Mouse (Mus musculus) A20 (cell line): ENCODE results near the gene Disp3.

Experiments used
- DNase-seq: peaks from one replicate; pipeline ENCODE4 v3.0.0-alpha.2; 2011; ENCODE audit warnings: low read depth, low spot score

Disp3 gene

DNA sequence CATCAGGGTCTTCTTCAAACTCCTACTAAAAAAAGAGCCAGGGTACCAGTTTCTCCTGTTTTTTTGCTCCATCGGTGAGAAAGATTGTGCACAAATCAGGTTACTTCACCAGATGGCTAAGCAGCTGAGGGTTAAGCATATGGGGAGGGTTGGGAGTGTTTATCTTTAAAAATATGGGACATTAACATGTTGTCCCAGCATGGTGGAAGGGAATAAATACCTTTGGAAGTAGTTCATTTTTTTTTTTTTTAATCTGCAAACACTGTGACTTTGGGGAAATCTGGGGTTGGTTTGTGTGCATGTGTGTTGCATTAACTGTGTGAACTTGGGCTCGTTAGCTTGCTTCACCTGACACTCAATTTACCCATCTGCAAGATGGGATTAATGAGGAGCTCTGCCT lies 3.3 kb upstream of the Disp3 start:
- DNase-seq = no peak

DNA sequence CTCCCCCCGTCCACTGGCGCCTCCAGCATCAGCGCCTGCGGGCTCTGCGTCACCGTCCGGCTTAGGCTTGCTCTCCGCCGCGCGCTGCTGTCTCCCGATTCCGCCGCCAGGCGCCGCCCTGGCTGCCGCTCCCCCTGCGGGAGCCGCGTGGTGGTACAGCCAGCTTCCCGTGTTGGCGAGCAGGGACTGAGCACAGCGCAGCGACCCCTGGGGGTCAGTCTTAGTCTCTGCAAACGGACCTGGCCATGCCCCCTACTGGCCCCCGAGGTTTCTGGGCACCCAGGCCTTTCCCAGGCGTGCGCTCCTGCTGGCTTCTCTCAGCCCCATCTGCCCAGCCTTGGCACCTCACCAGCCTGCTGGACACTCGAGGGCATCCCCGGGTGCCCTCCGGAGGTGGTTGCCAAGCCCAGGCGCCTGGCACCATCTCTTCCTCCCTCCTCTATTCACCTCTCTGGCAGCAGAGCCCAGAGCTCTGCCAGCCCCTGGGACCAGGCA lies 337 bp upstream of the Disp3 start:
- no peak for DNase-seq

DNA sequence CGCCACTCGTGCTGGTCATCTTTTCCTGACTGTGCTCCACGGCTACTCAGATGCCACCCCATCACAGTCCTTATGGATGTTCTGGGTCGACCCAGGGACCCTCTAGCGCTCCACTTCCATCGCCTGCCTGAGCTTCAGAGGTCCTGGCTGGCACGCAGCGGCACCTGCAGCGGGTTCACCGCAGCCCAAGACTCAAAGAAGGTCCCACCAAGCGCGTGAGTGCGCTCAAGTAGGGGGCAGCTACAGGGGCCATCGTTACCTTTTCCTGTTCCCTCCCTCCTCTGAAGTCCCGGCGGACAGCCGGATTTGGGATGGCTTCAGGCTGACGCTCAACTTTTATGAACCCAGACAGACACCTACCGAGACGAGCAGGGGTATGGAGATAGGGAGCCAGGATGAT lies 724 bp downstream of the Disp3 start:
- no peak for DNase-seq

DNA sequence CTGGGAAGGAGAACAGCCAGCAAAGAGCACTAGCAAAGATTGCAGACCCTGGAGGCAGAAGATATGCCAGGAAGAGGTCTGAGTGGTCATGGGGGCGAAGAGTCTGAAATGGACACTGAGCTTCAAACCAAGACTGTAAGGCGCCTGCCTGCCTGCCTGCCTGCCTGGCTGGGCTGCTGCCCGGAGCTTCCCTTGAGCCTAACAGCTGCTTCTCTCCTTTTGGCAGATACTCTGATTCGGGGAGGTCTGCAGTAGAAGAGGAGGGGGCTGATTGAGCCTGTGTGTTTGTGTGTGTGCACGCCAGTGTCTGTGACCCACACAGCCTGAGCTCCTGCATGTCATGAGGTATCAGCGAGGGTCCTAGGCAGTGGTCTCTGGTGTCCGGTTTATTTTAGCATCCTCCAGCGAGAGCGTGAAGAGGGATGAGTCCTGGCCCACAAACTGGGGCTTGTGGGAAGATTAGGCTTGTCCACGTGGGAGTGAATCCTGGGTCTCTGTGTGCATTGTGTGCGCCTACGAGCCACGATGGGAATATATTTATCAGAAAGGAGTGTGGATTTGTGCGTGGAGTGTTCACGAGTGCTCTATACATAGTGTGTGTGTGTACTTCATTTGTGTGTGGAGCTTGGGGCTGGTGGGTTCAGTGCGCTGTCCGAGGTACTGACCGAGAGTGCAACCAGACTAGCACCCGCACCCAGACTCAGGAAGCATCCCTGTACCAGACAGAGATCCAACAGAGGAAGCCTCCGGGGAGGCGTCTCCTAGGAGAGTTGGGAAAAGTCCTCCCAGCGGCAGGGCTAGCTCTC lies 1.3 kb downstream of the Disp3 start:
- DNase-seq = no peak

DNA sequence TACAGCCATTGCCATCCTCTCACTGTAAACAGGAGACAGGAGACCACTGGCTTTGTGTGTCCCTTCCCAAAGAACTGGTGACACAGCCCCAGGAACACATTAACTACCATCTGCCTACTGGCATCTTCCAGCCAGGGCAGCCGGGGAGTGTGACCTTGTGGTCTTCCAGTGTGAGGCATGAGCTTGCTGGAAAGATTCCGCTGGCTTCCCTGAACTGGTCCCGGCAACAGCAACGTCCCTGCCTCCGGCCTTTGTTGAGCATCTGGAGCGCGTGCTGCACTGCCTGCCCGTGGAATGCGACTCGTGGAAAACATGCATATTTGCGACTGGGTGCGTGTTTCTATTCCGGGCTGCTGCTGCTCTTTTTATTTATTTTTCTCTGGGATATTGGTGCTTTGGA lies 3.5 kb downstream of the Disp3 start:
- no peak for DNase-seq

DNA sequence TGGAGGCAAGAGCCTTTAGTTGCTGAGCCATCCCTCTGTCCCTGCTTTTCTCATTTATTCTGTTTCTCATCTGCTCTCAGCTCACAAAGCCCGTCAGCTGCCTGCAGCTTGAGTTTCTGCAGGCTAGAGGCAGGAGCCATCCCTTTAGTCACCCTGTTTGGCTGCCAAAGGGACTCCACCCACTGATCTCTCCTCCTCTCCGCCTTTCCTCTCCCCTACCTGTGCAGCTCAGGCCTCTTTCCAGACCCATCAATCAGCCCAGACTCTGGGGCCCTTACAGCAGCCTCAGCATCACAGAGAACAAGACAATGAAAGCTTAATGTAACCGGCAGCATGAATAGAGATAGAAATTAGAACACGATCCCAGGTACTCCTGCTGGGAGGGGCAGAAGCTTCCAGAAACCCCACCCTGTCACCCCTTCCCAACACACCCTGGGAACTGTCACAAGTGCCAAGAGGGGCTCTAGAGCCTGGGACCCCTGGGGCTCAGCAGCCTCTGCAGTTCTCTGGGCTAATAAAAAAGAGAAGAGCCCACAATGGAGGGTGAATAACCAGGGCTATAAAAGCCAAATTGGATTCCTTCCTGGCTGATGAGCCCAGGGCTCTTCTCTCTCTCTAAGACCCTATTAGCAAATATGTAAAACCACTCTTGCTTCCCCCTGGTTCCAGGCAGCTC lies 10.8 kb downstream of the Disp3 start:
- DNase-seq = no peak

DNA sequence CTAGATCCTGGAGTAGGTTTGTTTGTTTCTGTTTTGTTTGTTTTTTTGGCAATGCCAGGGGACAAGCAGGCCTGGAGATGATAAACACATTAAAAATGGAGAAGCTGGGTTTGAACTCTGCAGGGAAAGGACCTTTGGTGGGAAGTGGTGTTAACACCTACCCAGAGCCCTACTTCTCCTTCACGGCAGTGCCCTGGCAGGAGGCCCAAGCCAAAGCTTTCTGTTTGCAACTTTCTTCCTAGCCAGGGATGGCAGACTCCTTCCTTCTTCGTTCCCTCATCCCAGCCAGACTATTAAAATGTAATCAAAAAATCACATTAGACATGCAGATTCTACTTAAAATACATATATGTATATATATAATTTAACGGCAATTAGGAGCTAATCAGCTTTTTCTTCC lies 13.1 kb downstream of the Disp3 start:
- DNase-seq = no peak

DNA sequence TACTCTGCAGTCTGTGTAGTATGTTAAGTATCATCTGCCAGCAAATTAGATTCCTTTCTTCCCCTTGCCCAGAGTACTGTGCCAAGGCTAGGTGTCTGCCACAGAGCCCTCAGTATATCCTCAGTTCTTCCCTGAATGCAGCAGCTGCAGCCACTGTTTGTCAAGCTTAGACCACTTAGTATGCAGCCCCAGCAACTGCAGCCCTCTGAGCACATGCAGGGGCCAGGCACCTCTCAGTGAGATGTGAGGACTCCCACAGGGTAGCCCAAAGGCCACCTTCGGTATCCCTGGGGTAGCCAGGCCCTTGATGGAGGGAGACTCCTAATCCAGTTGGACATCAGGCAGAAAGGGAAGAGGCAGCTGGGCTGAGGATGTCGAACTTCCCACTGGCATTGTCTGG lies 14.5 kb downstream of the Disp3 start:
- no peak for DNase-seq

DNA sequence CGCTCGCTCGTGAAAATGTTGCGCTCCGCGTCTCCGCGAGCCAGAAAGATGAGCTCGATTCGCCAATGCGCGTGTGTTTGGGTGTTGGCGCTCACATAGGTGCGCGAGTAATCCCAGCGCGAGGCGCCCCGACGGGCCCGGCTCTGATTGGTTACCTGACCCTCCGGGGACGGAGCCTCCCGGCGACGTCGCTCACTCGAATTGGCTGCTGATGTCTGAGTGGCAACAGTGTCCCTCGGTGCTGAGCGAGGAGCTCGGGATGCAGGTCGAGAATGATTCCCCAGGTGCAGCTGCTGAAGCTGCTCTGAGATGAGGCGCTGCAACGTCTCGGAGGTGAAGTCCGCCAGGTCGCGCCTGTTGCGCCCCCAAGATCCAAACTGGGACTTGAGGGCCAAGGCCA lies 16.1 kb downstream of the Disp3 start:
- DNase-seq = no peak

DNA sequence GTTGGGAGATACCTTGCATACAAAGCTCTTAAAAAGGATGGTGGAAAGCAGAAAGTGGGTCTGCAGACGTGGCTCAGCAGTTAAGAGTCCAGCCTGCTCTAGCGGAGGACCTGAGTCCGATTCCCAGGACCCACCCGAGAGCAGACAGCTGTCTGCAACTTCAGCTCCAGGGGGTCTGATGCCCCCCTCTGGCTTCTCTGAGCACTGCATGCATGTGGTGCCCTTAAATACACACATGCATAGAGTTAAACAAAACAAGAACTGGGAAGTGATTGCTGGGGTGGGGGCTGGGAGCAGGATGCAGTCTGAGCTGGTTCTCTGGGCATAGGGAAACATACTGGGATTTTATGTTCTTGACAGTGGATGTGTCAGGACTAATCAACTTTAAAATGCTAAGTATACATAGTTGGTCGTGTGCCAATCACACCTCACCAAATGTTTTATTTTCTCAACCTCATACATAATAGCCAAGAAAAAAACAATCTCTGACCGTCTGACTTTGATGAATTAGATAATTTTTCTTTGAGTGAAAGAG lies 20.7 kb downstream of the Disp3 start:
- DNase-seq = peak; percentile 34

DNA sequence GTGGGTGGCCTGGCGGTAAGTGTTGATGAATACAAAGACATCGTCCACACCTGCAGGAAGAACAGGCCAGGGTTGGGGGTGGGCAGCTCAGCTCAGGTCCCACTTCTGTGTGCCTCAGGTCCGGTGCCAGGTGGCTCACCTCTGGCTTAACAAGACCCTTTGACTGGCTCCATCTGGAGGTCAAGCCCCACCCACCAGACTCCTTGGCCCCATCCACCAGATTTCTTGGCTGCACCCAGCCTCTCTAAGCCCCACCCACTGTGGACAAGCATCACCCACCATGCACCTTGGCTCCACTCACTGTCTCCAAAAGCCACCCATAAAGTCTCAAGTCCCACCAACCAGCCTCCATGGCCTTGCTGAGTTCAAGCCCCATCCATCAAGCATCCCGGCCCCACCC lies 27.8 kb downstream of the Disp3 start:
- no peak for DNase-seq

DNA sequence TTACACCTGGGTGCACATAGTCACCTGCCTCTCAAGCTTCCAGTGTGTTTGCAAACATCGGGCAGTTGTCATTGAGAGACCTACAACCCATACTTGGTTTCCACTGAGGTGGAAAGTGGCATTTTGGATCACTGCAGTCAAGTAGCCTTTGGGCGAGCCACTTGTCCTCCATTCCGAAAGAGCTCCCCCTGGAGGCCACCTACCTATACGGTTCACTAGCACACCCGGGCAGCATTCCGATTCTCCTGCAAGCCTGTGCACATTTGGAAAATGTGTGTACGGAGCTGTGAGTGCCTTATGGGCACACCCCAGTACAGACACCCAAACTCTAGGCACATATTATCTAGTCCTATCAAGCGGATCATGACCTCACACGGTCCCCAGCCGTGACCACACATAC lies 38.4 kb downstream of the Disp3 start:
- no peak for DNase-seq

DNA sequence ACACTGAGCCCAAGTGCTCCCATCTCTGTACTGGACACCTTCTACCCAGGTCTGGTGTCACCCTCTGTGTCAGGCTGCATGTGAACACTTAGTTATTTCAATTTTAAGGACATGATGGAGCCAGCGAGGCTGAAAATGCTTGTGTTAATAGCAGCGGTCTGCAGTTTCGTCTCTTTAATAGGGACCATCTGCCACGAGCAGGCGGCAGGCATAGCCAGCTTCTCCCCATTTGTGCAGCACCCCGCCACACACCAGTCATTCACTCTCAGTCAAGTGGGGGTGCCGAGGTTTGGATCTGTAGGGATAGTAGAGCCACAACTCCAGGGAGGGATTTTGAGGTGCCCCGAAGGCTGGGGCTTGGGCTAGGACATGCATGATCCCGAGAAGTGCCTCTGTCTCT lies 47.4 kb downstream of the Disp3 start:
- no peak for DNase-seq

DNA sequence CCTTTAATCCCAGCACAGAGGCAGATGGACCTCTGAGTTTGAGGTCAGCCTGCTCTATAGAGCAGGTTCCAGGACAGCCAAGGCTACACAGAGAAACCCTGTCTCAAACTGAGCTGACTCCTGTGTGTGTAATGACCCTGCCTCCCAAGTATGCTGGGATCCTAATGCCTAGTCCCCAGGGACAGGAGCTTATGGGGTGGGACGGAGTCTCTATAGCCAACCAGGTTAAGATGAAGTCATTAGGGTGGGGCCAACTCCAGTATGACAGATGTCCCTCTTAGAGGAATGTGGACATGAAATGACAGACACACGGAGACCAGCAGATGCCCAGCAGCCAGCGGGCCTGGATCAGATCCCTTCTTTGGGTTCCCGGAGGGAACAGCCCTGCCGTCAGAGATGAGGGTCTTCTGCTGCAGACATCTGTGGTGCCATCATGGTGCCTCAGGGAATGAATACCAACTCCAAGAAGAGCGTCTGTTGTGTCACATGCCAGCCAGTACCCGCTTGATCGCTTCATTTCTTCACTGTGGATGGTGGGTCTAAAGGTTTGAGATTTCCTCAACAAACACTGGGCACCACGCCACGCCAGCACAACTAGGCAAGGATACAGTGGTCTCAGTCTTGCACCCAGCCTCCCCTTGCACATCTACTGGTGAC lies 48.2 kb downstream of the Disp3 start:
- DNase-seq = no peak

DNA sequence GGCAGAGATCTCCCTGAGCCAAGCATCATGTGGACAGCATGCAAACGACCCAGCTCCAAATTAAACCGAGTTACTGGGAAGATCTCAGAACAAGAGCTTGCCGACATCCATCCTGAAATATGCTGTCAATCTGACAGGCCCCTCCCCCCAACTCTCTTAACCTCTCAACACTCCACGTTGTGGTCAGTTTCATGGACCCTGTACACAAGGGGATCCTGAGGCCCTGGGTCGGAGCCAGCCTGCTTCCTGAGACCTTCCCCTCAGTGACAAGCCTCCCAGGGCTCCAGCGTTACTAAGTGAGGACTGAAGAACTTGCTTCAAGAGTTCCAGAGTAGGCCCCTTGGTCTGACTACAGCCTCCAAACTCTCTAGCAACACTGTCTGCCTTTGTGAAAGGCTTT lies 48.8 kb downstream of the Disp3 start:
- DNase-seq = no peak

DNA sequence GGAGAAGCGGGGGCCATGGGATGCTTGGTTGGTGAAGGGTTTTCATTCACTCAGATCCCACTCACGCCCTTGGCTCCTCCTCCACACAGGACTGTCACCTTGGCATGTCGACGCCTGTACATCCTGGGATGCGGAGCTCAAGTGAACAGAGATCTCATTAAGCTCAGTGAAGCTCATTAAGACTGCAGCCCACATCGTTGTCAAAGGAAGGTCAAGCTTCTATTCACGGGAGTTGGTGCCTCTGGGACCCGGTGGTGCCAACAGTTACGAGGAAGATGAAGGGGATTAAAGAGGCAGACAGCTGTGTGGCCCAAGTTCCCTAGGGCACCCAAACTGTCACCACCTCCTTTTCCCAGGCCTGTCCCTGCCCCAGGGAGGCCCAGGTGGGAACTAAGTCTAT lies 49.5 kb downstream of the Disp3 start:
- DNase-seq = no peak

DNA sequence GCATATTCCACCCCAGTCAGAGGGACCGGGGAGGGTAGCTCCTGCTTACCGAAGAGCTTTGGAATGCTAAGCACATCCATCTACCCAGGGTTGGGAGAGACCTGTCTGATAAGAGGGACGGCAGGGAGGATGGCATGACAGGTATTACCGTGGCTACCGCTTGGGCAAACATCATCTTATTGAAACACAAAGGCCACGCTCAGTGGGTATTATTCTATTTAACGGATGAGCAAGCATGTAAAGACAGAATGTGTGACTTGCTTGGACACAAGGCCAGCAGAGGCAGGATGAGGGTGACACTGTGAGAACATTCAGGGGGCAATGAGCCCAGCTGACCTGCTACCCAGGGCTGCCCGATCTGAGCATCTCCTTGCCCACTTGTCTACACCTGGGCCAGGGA lies 51.1 kb downstream of the Disp3 start:
- DNase-seq = no peak

DNA sequence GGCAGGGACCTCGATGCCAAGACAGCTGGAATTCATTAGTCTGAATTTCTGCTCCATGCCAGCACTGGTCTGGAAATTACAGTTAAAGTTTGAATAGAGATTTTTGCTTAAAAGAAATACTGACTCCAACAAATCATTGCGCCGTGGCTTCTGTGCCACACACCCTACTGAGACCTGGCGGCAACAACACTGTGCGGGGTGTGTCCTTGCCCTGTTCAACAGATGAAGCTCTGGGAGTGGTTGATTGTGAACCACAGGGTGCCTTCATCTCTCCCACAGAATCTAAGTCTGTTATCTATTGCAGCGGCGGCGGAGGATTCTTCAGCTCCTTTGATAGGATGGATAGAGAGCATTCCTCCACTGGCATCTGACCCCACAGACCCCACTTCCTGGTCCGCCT lies 54.7 kb downstream of the Disp3 start:
- DNase-seq = no peak

DNA sequence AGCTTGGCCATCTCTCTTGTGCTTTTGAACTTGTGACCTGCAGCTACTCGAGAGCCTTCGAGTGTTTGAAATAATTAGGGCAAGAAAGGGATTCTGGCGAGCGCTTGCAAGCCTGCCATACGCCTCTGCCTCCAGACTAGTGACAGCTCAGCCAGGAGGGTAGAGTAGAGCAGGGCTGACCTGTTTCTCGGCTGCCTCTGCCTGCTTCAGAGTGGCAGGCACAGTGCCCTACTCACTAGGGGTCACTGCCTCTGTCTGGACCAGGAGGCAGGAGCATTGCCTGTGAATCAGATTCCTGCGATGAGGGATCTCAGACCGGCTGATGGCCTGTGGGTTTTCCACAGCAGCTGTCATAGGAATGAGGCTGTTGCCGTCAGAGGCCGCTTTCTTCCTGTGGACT lies 55.1 kb downstream of the Disp3 start:
- DNase-seq = no peak

DNA sequence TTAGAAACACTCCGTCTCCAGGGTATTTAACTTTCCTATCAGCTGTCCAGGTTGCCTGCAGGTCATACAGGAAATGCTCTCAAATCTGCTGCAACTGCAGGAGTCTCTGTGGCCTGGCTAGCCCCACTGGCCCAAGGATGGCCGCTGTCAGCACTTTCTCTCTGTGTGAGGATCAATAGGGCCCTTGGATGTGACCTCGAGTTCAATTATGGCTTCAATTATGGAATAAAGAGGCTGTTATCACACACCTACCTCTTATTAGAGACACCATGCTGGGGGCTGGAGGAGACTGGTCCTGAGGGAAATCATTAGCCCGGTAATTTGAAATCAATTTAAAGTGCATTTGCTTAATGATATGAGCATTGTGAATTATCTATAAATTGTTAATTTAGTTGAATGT lies 55.6 kb downstream of the Disp3 start:
- no peak for DNase-seq

DNA sequence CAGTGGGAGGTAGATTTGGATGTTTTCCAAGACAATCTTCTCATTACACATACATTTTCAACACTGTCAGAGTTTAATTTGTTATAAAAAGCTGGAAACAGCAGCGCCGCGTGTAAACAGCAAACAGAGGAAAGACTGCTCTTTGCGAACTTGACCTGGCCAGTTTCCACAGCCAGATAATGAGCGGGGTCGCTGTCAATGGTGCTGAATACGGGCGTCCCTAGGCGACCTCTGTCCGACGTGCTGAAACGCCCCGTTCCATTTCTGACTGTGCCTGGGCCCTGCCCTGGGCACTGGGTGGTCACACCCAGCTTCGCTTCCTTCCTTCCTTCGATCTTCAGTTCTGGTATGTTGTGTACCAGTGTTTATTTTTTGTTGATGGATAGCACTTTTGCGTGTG lies 58.1 kb downstream of the Disp3 start:
- peak; percentile 37 for DNase-seq

DNA sequence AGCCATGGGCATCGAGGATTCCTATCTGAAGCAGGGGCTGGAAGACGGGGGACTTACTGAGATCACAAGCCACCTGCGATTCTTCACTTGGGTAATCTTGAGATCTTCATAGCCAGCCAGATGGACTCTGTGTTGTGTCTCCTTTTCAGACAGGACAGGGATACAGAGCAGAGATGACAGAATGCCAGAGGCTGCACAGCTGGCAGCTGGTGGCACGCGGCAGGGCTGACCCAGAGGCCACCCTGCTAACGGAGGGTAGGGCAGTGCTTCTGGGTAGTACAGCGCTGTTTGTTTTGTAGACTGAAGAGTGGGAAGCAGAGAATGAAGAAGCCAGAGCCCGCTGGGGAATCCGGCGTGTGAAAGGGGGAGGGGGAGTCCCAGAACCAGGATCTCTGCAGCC lies 64.8 kb downstream of the Disp3 start:
- no peak for DNase-seq

DNA sequence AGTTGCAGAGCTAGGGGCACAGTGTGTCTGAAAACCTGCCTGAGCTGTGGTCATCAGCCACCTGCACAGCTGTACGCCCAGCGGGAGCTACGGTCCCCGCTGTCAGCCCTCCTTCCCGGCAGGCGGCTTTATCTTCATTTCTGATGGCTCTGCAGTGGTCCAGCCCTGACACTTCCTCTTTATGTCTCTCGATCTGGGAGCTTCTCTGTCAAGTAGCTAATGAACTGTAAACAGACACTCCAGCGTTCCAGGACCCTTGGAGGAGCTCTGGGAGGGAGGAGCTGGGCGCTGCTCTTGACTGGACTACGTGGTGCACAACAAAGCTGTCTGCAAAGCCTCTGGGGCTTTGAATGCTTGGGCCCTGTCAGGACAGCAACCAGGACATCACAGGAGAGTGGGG lies 67.1 kb downstream of the Disp3 start:
- peak; percentile 6 for DNase-seq
